10 mouse cellular contexts compared by ENCODE assay signal in the genomic region with DNA sequence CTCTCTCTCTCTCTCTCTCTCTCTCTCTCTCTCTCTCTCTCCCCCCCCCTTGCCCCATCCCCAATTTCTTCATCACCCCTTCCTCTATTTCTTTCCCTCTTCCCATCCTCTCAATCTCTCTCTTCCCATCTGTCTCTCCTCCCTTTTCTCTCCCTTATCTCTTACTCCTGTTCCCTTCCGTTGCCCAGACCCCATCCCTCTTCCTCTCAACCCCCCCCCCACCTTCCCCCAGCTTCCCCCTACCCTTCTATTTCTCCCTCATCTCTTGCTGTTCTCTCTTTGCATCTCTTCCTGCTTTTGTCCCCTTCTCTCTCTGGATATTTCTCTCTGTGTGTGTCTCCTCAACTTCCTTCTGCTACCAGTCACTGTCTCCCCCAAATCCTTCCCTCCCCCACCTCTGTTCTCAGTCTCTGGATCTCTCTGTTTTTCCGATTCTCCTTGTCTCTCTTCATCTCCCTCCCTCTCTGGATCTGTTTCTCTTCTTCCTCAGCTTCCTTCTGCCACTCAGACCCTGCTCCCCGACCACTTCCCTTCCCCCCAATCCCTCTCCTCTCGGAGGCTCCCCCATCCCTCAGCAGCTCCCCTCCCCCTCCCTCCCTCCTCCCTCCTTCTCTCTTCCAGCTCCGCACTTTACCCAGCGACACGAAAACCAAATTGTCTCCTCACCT. TPM values are rescaled to one million over a fixed set of nuclear protein-coding genes. Genes with fewer than 3 reads are reported as not detected.
DNase-seq lines count a peak whose midpoint lies in the region; ATAC-seq and TF ChIP-seq lines count a peak whose summit lies in the region.
"Had no signal": no experiment of that assay in that cellular context is flagged by ENCODE, and none has a peak within 500 bp of the region (broad histone marks: within the 10 kb centered on the region; RNA-seq: fewer than 3 reads in every experiment).

A gene (plus strand): TSS at position 271 of the 668 bp plus-strand sequence.

- intact Hi-C loops in left cerebral cortex, postnatal 4 days (cut with DNase I): loop anchor here (10.0 kb wide), 1 partner anchor 56 kb away; a partner anchor contains a TSS

- no peaks in the 10 kb centered on the region for H3K36me3 ChIP-seq in stomach, postnatal 0 days (ENCODE audit: control insufficient read depth, insufficient read depth, low read length)

- no peaks in the 10 kb centered on the region for H3K9me3 ChIP-seq in stomach, postnatal 0 days (ENCODE audit: control insufficient read depth, low read length)

- no peaks in the 10 kb centered on the region for H3K27me3 ChIP-seq in stomach, postnatal 0 days (ENCODE audit: control insufficient read depth, insufficient read depth, low read length)

- peak within 1 kb of the TSS; percentile 40; the same call in 1 of the 2 replicates for H3K4me2 ChIP-seq in stomach, postnatal 0 days (replicated peaks; ENCODE audit: low read depth)

- no peaks in the 10 kb centered on the region for H3K4me1 ChIP-seq in stomach, postnatal 0 days (replicated peaks; ENCODE audit: control insufficient read depth, insufficient read depth)

- TF ChIP-seq EP300 in stomach, postnatal 0 days (optimal IDR thresholded peaks at IDR 0.05): no peak

- WGBS in stomach, postnatal 0 days: 2% methylated on average over 7 of the region's 7 CpGs

- TF ChIP-seq CTCF in stomach, postnatal 0 days (IDR thresholded peaks at IDR 0.05; ENCODE audit: low read depth): no peak

- ATAC-seq in stomach, postnatal 0 days (ENCODE audit: low FRiP score, low TSS enrichment): no peak

- H3K27ac ChIP-seq in stomach, postnatal 0 days (replicated peaks): no peak within 1 kb of the TSS

- DNase-seq in embryo, embryonic 11 days: peak; percentile 48
- no peak for DNase-seq in embryo, embryonic 9.5 days (ENCODE audit: extremely low spot score)
- peak; percentile 61 for DNase-seq in right cerebral cortex, postnatal 4 days
- no peak for DNase-seq in right cerebral cortex, adult 18-20 months
- peak; percentile 53 for DNase-seq in left cerebral cortex, postnatal 4 days
- DNase-seq in stomach, postnatal 0 days (ENCODE audit: low spot score): no peak
- DNase-seq in yolk sac, embryonic 10.5 days (ENCODE audit: low spot score): no peak
- DNase-seq in gastrocnemius, adult 18-20 months (ENCODE audit: low spot score): no peak

- no peak within 1 kb of the TSS for H3K4me3 ChIP-seq in stomach, postnatal 0 days (ENCODE audit: low read depth, low read length)

- no peak within 1 kb of the TSS for H3K9ac ChIP-seq in stomach, postnatal 0 days (ENCODE audit: low read length)

RNA-seq across cellular contexts. Expression of the gene that starts here (rescaled TPM):
- total RNA-seq in left cerebral cortex, postnatal 4 days (2021): 100 to 1,000 TPM; 102 to 111 TPM
- polyA plus RNA-seq in stomach, postnatal 0 days (2015; fragmentation: Nextera tagmentation; extraction: Ambion mirVana): 0.29 and 0.35 TPM in 2 replicates
- not detected for total RNA-seq in gastrocnemius, adult 18-20 months (2021)
- total RNA-seq: common myeloid progenitor, adult 5-6 weeks; neutrophil, adult 5-6 weeks had no signal

Comparison
In these comparisons a context has a peak if more than half of its experiments do, and no peak if none do; other contexts are left out.
1. RNA of the gene that starts here (total RNA-seq): 102 to 111 TPM in left cerebral cortex, postnatal 4 days; not detected in gastrocnemius, adult 18-20 months; every median in the first group is over 100 times any median in the second.
2. DNase-seq: peak in embryo, embryonic 11 days (single experiment), right cerebral cortex, postnatal 4 days (single experiment) and left cerebral cortex, postnatal 4 days (single experiment); none in embryo, embryonic 9.5 days (single experiment), right cerebral cortex, adult 18-20 months (single experiment), stomach, postnatal 0 days (single experiment), yolk sac, embryonic 10.5 days (single experiment) and gastrocnemius, adult 18-20 months (single experiment).